Mouse (Mus musculus) hindbrain, embryonic 11.5 days (tissue): ENCODE measurements around the gene Eml6. TPM values are rescaled to one million over a fixed set of nuclear protein-coding genes. Genes with fewer than 3 reads are reported as not detected.

Source experiments
- ATAC-seq: fragments of 200-750 bp; cut with Nextera tagmentation; 2 replicates; pipeline ENCODE4 v1.8.0; 2017; ENCODE audit warnings: mild to moderate bottlenecking, moderate TSS enrichment, moderate library complexity; ENCODE audit not compliant: low FRiP score
- DNase-seq: peaks from one replicate; pipeline ENCODE4 v3.0.0-alpha.2; 2015; ENCODE audit warnings: low spot score
- H3K27ac ChIP-seq: fragments of 300-500 bp; sonication (generic); 2 replicates; pipeline ENCODE4 v1.5.1; 2014; ENCODE audit warnings: mild to moderate bottlenecking, low read depth, low read length
- H3K27me3 ChIP-seq: fragments of 300-500 bp; sonication (generic); 2 replicates; pipeline ENCODE4 v1.6.1; 2014; ENCODE audit warnings: mild to moderate bottlenecking, low read length, moderate library complexity, mixed read lengths; ENCODE audit not compliant: control insufficient read depth, insufficient read depth
- H3K36me3 ChIP-seq: fragments of 300-500 bp; sonication (generic); 2 replicates; pipeline ENCODE4 v1.6.1; 2014; ENCODE audit warnings: mild to moderate bottlenecking, low read length, moderate library complexity, mixed read lengths; ENCODE audit not compliant: control insufficient read depth, insufficient read depth
- H3K4me1 ChIP-seq: fragments of 300-500 bp; sonication (generic); replicated peaks from 2 replicates; pipeline ENCODE4 v1.6.1; 2014; ENCODE audit warnings: low read length, mixed read lengths; ENCODE audit not compliant: control insufficient read depth, insufficient read depth
- H3K4me2 ChIP-seq: fragments of 300-500 bp; sonication (generic); replicated peaks from 2 replicates; pipeline ENCODE4 v1.6.1; 2014; ENCODE audit warnings: mild to moderate bottlenecking, low read depth, low read length
- H3K4me3 ChIP-seq: fragments of 300-500 bp; sonication (generic); 2 replicates; pipeline ENCODE4 v1.5.1; 2014; ENCODE audit warnings: low read depth, low read length
- H3K9ac ChIP-seq: fragments of 300-500 bp; sonication (generic); 2 replicates; pipeline ENCODE4 v1.6.1; 2014; ENCODE audit warnings: low read depth, low read length
- H3K9me3 ChIP-seq: fragments of 300-500 bp; sonication (generic); 2 replicates; pipeline ENCODE4 v1.6.1; 2016; ENCODE audit warnings: low read length; ENCODE audit not compliant: control insufficient read depth
- WGBS: fragments of 180-500 bp; shearing (Covaris S2); extraction: QIAGEN DNeasy Blood & Tissue Kit; methylation state at CpG from one replicate; pipeline ENCODE4 v1.1.7; 2014; 5-methylcytosine and 5-hydroxymethylcytosine counted together
- polyA plus RNA-seq: library from polyadenylated mRNA; unstranded; fragments of >200 nt; fragmentation: Nextera tagmentation; extraction: Ambion mirVana; gene quantifications from 2 replicates; pipeline ENCODE4 v1.2.1, GENCODE M21; 2014

Gene Eml6
- polyA plus RNA-seq, 1 experiment from 2014 or later: 1.0 TPM

GRCm38 (mm10) chr11:29808981-29809589, 216.7 kb downstream of the Eml6 start:
- WGBS: 89% methylated on average over 7 of the region's 7 CpGs
- no peak overlapping the region for H3K4me2 ChIP-seq
- no peak overlapping the region for H3K9ac ChIP-seq
- DNase-seq (no peak), ATAC-seq (no peak)
- no peak overlapping the region for H3K4me3 ChIP-seq
- H3K4me1 ChIP-seq: no peaks in the 10 kb centered on the region
- no peaks in the 10 kb centered on the region for H3K27me3 ChIP-seq
- no peaks in the 10 kb centered on the region for H3K9me3 ChIP-seq
- no peaks in the 10 kb centered on the region for H3K36me3 ChIP-seq
- H3K27ac ChIP-seq: no peak overlapping the region

- Histone ChIP-seq H3K9ac (no peak overlapping the region), H3K4me1 (no peaks in the 10 kb centered on the region), H3K27ac (no peak overlapping the region), H3K27me3 (no peaks in the 10 kb centered on the region), H3K9me3 (no peaks in the 10 kb centered on the region), H3K4me3 (no peak overlapping the region), H3K4me2 (no peak overlapping the region), H3K36me3 (no peaks in the 10 kb centered on the region)
- ATAC-seq (no peak), DNase-seq (no peak)
- 74% methylated on average over 9 of the region's 9 CpGs for WGBS
These were observed 217.5 kb downstream of the Eml6 start for GRCm38 (mm10) chr11:29808173-29808980.

- Histone ChIP-seq H3K27ac (no peak overlapping the region), H3K36me3 (no peaks in the 10 kb centered on the region), H3K4me1 (no peaks in the 10 kb centered on the region), H3K9me3 (no peaks in the 10 kb centered on the region), H3K4me2 (no peak overlapping the region), H3K27me3 (no peaks in the 10 kb centered on the region), H3K9ac (no peak overlapping the region), H3K4me3 (no peak overlapping the region)
- DNase-seq: no peak
- no peak for ATAC-seq
- WGBS: 82% methylated on average over 5 of the region's 5 CpGs
These were observed 218.5 kb downstream of the Eml6 start for GRCm38 (mm10) chr11:29807325-29807724.

GRCm38 (mm10) chr11:29801432-29802427, 224.1 kb downstream of the Eml6 start:
- ATAC-seq (no peak), DNase-seq (no peak)
- Histone ChIP-seq H3K27me3 (no peaks in the 10 kb centered on the region), H3K9ac (no peak overlapping the region), H3K4me3 (no peak overlapping the region), H3K36me3 (no peaks in the 10 kb centered on the region), H3K9me3 (no peaks in the 10 kb centered on the region), H3K4me1 (no peaks in the 10 kb centered on the region), H3K27ac (no peak overlapping the region), H3K4me2 (no peak overlapping the region)
- 86% methylated on average over 2 of the region's 2 CpGs for WGBS

GRCm38 (mm10) chr11:29799839-29800238, 226.0 kb downstream of the Eml6 start:
- H3K4me2 ChIP-seq: no peak overlapping the region
- no peak overlapping the region for H3K27ac ChIP-seq
- no peak overlapping the region for H3K9ac ChIP-seq
- no peaks in the 10 kb centered on the region for H3K36me3 ChIP-seq
- ATAC-seq (no peak), DNase-seq (no peak)
- WGBS: 57% methylated on average over 1 of the region's 1 CpGs
- no peaks in the 10 kb centered on the region for H3K27me3 ChIP-seq
- no peaks in the 10 kb centered on the region for H3K4me1 ChIP-seq
- no peaks in the 10 kb centered on the region for H3K9me3 ChIP-seq
- H3K4me3 ChIP-seq: no peak overlapping the region

- Histone ChIP-seq H3K4me2 (no peak overlapping the region), H3K4me1 (no peaks in the 10 kb centered on the region), H3K27ac (no peak overlapping the region), H3K9me3 (no peaks in the 10 kb centered on the region), H3K4me3 (no peak overlapping the region), H3K36me3 (no peaks in the 10 kb centered on the region), H3K27me3 (no peaks in the 10 kb centered on the region), H3K9ac (no peak overlapping the region)
- DNase-seq (no peak), ATAC-seq (no peak)
- WGBS: 98% methylated on average over 6 of the region's 6 CpGs
These were observed 230.7 kb downstream of the Eml6 start for GRCm38 (mm10) chr11:29795106-29795505.

- WGBS: 56% methylated on average over 2 of the region's 2 CpGs
- no peak overlapping the region for H3K27ac ChIP-seq
These were observed 231.4 kb downstream of the Eml6 start for GRCm38 (mm10) chr11:29794475-29794874.

GRCm38 (mm10) chr11:29790796-29791195, 235.0 kb downstream of the Eml6 start:
- ATAC-seq (no peak), DNase-seq (no peak)
- Histone ChIP-seq H3K4me2 (no peak overlapping the region), H3K9me3 (no peaks in the 10 kb centered on the region), H3K9ac (no peak overlapping the region), H3K36me3 (no peaks in the 10 kb centered on the region), H3K27me3 (no peaks in the 10 kb centered on the region), H3K4me1 (no peaks in the 10 kb centered on the region), H3K4me3 (no peak overlapping the region), H3K27ac (no peak overlapping the region)
- WGBS: 89% methylated on average over 2 of the region's 2 CpGs

More at GRCm38 (mm10) chr11:29794475-29794874, 231.4 kb downstream of the Eml6 start:
- Histone ChIP-seq H3K9ac (no peak overlapping the region), H3K27me3 (no peaks in the 10 kb centered on the region), H3K4me3 (no peak overlapping the region), H3K4me1 (no peaks in the 10 kb centered on the region), H3K9me3 (no peaks in the 10 kb centered on the region), H3K36me3 (no peaks in the 10 kb centered on the region), H3K4me2 (no peak overlapping the region)
- ATAC-seq (no peak), DNase-seq (no peak)
